Mouse (Mus musculus) heart, adult 18-20 months (tissue): Measurements from ENCODE around the gene Tmed6. TPM values are rescaled to one million over a fixed set of nuclear protein-coding genes. Genes with fewer than 3 reads are reported as not detected.
A peak's percentile ranks its signal among the peaks of the same experiment; 100 is the strongest.
"Not testable (repeated sequence)": the region's sequence is repeated elsewhere in the genome, so short reads cannot be mapped to it uniquely, and the experiment has no call there.

ENCODE experiments used
- DNase-seq, 2 experiments: peaks; one replicate each; pipeline ENCODE4 v3.0.0; 2021 to 2022; ENCODE audit warnings: mixed read lengths in 1 of 2
- long read RNA-seq, 2 experiments: library from polyadenylated mRNA; stranded (forward); transcript quantifications; one replicate each; pipeline ENCODE4 v2.0.0; 2021
- total RNA-seq, 2 experiments: library from RNA; stranded (reverse); gene quantifications; 2 replicates each; pipeline ENCODE4 v1.2.3; 2021

Tmed6 gene
- total RNA-seq, result not detected
- long read RNA-seq, experiment 1, result 0 reads
- long read RNA-seq, experiment 2, result 0 reads

GRCm38 (mm10) chr8:107065511-107066496 is at the start of gene Tmed6:
Tmed6 (minus strand) TSS chr8:107065644.
- DNase-seq, result peak in 1 of 2 experiments; percentile 26

- DNase-seq, result no peak
Measured at GRCm38 (mm10) chr8:107115008-107115320, 49.5 kb upstream of the Tmed6 start.

- peak; percentile 23 to 32 for DNase-seq
Measured at GRCm38 (mm10) chr8:107114150-107115007, 48.9 kb upstream of the Tmed6 start.

DNA sequence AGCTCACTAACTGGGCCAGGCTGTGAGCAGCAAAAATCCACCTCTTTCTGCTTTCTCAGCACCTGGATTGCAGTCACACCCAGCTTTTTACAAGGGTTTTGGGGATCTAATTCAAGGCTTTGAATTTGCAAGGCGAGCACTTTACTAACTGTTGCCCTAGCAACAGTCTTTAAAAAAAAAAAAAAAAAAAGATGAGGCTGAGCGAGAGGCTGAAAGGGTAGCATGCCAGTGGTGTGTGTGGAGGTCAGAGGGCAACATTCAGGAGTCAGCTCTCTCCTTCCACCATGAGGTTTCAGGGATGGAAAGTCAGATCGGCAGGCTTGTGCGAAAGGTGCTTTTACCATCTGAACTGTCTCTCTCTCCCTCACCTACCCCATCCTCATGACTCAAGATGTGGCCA is 47.8 kb upstream of the Tmed6 start:
- no peak for DNase-seq

DNA sequence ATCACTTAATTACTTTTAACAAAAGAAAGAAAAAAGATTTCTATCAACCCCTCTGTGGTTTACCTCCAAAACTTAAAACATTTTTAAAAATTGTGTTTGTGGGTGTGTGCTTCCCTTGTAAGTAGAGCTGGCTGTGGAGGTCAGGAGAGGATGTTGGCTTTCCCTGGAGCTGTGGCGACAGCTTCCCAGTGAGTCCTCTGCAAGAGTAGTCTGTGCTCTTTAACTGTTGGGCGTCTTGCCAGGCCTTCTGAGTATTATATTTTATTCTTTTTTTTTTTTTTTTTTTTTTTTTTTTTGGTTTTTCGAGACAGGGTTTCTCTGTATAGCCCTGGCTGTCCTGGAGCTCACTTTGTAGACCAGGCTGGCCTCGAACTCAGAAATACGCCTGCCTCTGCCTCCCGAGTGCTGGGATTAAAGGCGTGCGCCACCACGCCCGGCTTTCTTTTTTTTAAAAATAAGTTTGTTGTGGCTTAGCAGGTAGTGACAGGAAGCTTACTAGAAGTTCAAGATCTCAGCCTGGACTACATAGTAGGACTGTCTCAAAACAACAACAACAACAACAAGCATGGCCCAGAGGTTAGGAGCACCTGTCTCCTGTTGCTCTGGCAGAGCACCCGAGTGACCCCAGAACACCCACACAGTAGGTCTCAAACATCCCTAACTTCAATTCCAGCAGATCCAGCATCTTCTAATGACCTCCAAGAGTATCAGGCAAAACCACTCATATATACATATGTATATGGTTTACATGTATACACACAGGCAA is 46.1 kb upstream of the Tmed6 start:
- DNase-seq, result no peak

DNA sequence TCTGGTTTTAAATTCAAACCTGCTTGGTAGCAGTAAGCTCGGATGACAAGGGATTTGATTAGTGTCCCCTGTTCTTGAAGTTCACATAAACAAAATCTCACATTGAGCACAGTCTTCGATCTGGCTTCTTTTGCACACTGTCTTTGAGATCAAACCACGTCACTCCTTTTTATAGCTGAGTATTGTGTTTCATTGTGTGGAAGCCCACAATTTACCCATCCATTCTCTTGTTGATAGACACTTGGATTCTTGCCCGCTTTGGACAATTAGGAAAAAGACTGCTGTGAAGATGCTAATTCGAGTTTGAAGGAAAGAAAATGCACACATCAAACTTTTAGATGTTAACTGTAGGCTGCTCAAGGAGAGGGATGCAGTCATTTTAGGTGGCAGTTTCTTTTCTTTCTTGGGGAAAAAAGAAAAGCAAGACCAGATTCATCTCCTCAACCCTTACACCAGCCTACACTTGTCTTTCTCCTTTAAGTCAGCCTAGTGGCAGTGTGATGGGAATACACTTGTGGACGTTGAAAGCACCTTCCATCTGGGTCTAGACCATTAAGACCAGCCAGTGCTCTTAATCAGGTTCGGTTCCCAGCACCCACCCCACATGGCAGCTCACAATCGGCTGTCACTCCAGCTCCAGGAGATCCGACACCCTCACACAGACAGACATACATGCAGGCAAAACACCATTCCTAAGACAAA is 45.3 kb upstream of the Tmed6 start:
- no peak for DNase-seq

GRCm38 (mm10) chr8:107109816-107110435 is 44.5 kb upstream of the Tmed6 start:
- no peak for DNase-seq

DNA sequence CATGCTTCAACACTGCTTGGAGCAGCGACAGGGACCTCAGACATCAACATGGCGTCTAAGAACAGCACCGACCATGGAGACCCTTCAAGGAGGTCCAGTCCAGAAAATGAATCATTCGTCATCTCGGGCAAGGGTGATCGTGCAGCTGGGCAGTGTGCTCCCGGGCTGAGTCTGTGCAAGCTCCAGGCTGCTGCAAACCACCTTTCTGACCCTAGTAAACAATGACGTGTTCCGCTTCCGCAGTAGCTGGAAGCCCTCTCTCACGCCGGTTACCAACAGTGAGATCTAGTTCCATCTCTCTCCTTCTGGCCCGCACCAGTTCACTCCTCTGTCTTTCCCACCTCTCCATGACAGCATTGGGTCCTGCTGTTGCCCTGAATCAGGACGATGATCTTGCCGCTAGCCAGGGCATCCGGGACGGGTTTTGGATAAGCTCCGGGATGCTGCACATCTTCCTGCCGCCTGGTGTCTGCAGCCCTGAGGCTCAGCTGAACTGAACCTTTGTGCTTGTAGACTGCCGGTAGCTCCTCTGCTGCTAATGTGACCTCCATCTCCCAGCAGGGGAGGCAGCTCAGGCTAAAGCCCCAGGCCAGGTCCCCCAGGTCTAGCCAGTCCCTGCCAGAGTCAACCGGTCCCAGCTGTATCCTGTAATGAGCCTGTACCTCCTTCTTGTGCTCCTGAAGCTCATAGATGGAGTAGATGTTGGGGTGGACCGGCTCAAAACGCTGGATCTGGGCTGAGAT is 43.7 kb upstream of the Tmed6 start:
- DNase-seq, result no peak

DNA sequence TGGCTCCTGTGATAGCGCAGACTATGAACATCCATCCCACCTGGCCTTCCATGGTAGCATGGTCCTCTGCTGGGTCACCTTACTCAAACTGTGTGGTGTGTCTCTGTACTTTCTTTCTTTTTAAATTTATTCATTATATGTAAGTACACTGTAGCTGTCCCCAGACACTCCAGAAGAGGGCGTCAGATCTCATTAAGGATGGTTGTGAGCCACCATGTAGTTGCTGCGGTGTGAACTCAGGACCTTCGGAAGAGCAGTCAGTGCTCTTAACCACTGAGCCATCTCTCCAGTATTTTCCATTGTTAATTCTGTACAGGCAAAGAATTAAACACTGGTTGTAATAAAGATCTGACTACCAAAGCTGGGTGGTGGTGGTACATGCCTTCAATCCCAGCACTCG is 42.6 kb upstream of the Tmed6 start:
- DNase-seq, result not testable (repeated sequence)

DNA sequence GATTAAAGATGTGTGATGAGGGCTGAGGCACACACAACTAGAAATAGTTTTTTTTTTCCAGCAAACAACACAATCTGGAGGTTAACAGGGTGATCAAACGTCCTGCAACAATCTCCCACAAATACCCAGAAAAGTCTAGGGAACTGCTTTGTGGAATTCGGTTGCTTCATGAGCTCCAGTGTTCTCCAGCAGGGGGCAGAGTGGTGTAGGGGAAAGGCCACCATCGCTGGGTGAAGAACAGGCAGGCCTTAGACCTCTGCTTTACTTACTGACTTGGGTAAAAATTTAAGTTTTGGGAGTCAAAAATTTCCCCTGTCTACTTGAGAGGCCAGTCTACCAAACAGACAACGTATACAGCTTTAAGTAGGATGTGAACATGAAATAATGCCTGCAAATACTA is 39.1 kb upstream of the Tmed6 start:
- DNase-seq, result peak; percentile 70 to 93

- peak in 1 of 2 experiments; percentile 40 for DNase-seq
Measured at GRCm38 (mm10) chr8:107100635-107101034, 35.2 kb upstream of the Tmed6 start.

DNA sequence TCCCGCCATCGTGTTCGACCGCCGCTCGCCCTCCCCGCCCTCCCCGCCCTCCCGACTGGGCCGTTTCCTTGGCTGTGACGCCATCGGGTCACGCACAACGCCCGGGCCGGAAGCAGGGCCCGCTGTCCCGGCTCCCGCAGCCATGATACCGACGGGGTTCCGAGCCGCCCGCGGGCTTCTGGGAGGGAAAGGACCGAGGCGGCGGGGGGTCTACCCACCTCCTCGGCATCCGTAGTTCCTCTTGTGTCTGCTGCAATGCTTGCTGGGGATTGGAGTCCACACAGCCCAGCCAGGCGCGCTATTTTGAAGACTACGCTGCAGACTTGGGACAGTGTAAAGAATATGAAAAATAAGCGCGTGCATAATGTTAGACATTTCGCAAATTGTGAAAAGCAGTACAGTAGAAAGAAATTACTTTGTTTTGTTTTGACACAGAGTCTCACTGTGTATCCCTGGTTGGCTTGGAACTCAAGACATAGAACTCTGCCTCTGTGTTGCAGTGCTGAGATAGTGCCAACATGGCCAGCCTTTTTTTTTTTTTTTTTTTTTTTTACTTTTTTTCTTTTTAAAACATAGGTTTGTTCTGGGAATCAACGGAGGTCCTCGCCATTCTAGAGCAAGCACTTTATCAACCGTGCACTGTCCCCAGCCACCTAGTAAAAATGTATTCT is 31.1 kb upstream of the Tmed6 start, which contains the start of gene Terf2:
Gene Terf2, minus strand, starts transcription at position 182 of the 671 bp plus-strand sequence.
- DNase-seq, result peak; percentile 94 to 97

DNA sequence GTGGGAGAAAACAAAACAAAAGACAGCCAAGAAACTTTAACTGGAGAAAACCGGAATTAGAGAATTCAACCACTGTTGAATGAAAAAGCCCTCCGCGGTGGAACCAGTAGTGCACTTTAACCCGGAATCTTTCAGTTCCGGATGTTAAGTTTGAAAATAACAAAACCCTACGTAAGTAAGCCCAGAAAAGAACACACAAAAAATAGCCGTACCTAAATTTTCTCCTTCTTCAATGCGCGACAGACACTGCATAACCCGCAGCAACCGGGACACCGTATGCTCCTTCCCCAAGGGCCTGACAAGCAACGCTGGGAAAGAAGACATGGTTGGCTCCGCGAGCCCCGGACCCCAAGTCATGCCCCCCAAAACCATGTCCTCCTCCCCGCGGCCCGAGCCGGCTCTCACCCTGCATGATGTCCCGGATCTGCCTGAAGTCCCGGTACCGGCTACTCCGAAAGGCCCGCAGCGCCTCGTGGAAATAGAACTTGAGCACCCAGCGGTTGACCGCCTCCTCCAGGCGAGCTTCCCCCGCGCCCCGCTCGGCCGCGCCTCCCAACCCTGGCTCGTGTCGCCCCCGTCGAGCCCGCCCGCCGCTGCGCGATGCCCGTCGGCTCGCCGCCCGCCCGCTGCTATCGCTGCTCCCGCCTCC is 30.4 kb upstream of the Tmed6 start:
- no peak for DNase-seq

- DNase-seq, result no peak
Measured at GRCm38 (mm10) chr8:107090531-107090930, 25.1 kb upstream of the Tmed6 start.

GRCm38 (mm10) chr8:107088526-107089063 is 23.2 kb upstream of the Tmed6 start:
- no peak for DNase-seq

- DNase-seq, result no peak
Measured at GRCm38 (mm10) chr8:107086018-107086417, 20.6 kb upstream of the Tmed6 start.

- DNase-seq, result no peak
Measured at GRCm38 (mm10) chr8:107085358-107085757, 19.9 kb upstream of the Tmed6 start.

DNA sequence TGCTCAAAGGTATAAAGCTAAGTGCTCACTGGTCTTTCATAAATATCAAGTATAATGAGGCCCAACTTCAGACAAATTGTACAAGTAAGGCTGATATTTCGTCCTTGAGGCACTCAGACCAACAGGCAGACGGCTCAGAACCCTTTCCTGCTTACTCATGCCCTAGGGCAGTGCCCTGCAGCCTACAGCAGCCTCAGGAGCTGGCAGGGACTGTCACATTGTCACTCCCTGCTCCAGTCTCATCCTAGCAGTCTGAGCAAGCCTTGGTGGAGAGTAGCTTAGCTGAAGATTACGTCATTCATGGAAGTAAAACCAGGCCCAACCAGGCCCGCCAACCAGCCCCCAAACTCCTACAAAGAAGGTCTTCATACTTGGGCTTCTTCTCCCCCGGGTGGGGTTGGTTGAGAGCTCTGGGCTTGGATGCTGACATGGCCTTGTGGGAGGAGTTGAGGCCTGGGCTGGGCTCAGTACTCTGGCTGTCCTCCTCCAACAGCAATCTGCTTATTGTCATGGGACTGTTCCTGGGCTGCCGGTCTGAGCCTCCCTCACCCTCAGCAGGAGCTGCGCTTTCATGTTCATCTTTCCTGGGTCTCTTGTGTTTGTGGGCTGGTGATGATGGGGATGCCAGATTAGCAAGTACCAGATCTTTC is 10.9 kb upstream of the Tmed6 start:
- peak in 1 of 2 experiments; percentile 28 for DNase-seq
